Mouse (Mus musculus) forebrain, postnatal 0 days (tissue): ENCODE measurements at regions not wholly inside any gene's neighbourhood (a gene's known extent, or its start where the extent isn't known, plus 50 kb on each side); places are given as distances from the start of the nearest gene placed in this dataset.

Experiments used
- ATAC-seq: fragments of 200-750 bp; cut with Nextera tagmentation; 2 replicates; pipeline ENCODE4 v1.8.0; 2017; ENCODE audit warnings: mild to moderate bottlenecking, moderate library complexity
- DNase-seq: peaks from one replicate; pipeline ENCODE4 v3.0.0-alpha.2; 2015
- H3K27ac ChIP-seq: fragments of 300-500 bp; sonication (generic); 2 replicates; pipeline ENCODE4 v1.5.1; 2014; ENCODE audit warnings: low read depth, mild to moderate bottlenecking, antibody characterized with exemption, low read length, moderate library complexity, mixed read lengths
- H3K27me3 ChIP-seq: fragments of 300-500 bp; sonication (generic); 2 replicates; pipeline ENCODE4 v1.6.1; 2014; ENCODE audit warnings: mild to moderate bottlenecking, low read length, mixed read lengths; ENCODE audit not compliant: insufficient read depth
- H3K36me3 ChIP-seq: fragments of 300-500 bp; sonication (generic); 2 replicates; pipeline ENCODE4 v1.6.1; 2014; ENCODE audit warnings: mild to moderate bottlenecking, moderate library complexity; ENCODE audit not compliant: insufficient read depth
- H3K4me1 ChIP-seq: fragments of 300-500 bp; sonication (generic); 2 replicates; pipeline ENCODE4 v1.6.1; 2014; ENCODE audit warnings: antibody characterized with exemption; ENCODE audit not compliant: insufficient read depth
- H3K4me2 ChIP-seq: fragments of 300-500 bp; sonication (generic); 2 replicates; pipeline ENCODE4 v1.6.1; 2014; ENCODE audit warnings: low read depth, mild to moderate bottlenecking, moderate library complexity
- H3K4me3 ChIP-seq: fragments of 300-500 bp; sonication (generic); 2 replicates; pipeline ENCODE4 v1.5.1; 2014; ENCODE audit warnings: low read depth, low read length, mixed read lengths
- H3K9ac ChIP-seq: fragments of 300-500 bp; sonication (generic); 2 replicates; pipeline ENCODE4 v1.6.1; 2014; ENCODE audit warnings: mild to moderate bottlenecking
- H3K9me3 ChIP-seq: fragments of 300-500 bp; sonication (generic); 2 replicates; pipeline ENCODE4 v1.6.1; 2016; ENCODE audit warnings: low read length
- CTCF ChIP-seq: sonication (generic); IDR thresholded peaks from 2 replicates; pipeline ENCODE4 v1.5.1; 2016; ENCODE audit warnings: antibody characterized with exemption, control low read depth, low read depth
- whole genome bisulfite sequencing: fragments of 180-500 bp; shearing (Covaris S2); extraction: QIAGEN DNeasy Blood & Tissue Kit; methylation state at CpG from one replicate; pipeline ENCODE4 v1.1.7; 2014; 5-methylcytosine and 5-hydroxymethylcytosine counted together

- H3K27me3 ChIP-seq: no peaks in the 10 kb centered on the region
- no peak overlapping the region for H3K27ac ChIP-seq
These were observed 106.6 kb upstream of the Mdm1 start for GRCm38 (mm10) chr10:118035035-118035434.

DNA sequence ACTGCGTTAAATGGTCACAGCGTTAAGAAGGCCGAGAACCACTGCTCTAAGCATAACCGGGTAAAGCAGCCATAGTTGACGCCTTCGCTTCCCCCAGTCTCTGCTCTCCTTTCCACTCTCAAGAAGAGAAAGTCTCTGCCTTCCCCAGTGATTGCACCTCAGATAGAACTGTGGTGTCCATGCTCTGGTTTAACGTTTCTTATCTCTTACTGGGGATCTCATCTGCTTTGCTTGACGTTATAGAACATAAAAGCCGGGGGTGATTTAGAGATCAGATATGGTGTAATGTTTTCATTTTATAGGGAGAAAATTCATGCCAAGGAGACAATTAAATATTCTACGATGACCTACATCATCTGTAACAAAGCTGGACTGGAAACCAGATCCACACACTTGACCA lies 103.1 kb upstream of the Mdm1 start:
- H3K36me3 ChIP-seq: no peaks in the 10 kb centered on the region
- H3K9me3 ChIP-seq: no peaks in the 10 kb centered on the region
- no peak overlapping the region for H3K4me3 ChIP-seq
- H3K27ac ChIP-seq: no peak overlapping the region
- H3K4me1 ChIP-seq: no peaks in the 10 kb centered on the region
- H3K27me3 ChIP-seq: no peaks in the 10 kb centered on the region
- TF ChIP-seq CTCF: no peak
- DNase-seq (no peak), ATAC-seq (no peak)
- H3K4me2 ChIP-seq: no peak overlapping the region
- 95% methylated on average over 10 of the region's 10 CpGs for WGBS
- no peak overlapping the region for H3K9ac ChIP-seq

More at GRCm38 (mm10) chr10:118035035-118035434, 106.6 kb upstream of the Mdm1 start:
- Histone ChIP-seq H3K36me3 (no peaks in the 10 kb centered on the region), H3K4me3 (no peak overlapping the region), H3K9ac (no peak overlapping the region), H3K9me3 (no peaks in the 10 kb centered on the region), H3K4me2 (no peak overlapping the region), H3K4me1 (no peaks in the 10 kb centered on the region)
- peak; percentile 33 for TF ChIP-seq CTCF
- ATAC-seq (no peak), DNase-seq (no peak)
- WGBS: 92% methylated on average over 13 of the region's 13 CpGs

DNA sequence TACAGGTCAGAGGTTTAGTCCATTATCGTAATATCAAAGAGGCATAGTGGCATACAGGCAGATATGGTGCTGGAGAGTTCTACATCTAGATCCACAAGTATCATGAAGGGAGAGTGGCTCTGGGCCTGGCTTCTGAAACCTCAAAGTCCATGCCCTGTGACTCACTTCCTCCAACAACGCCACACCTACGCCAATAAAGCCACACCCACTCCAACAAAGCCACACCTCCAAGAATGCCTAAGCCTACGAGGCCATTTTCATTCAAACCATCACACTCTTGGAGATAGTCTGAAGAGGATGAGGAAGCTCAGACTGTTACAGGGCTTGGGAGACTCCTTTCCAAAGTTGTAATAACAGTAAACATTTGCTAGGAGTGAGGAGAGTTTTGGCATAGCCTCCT lies 102.6 kb upstream of the Mdm1 start:
- no peak overlapping the region for H3K27ac ChIP-seq
- no peaks in the 10 kb centered on the region for H3K9me3 ChIP-seq
- no peak overlapping the region for H3K9ac ChIP-seq
- H3K4me1 ChIP-seq: no peaks in the 10 kb centered on the region
- no peak overlapping the region for H3K4me3 ChIP-seq
- ATAC-seq (no peak), DNase-seq (no peak)
- H3K27me3 ChIP-seq: no peaks in the 10 kb centered on the region
- 90% methylated on average over 4 of the region's 4 CpGs for WGBS
- no peak overlapping the region for H3K4me2 ChIP-seq
- no peak for TF ChIP-seq CTCF
- no peaks in the 10 kb centered on the region for H3K36me3 ChIP-seq

GRCm38 (mm10) chr10:118041068-118041467 lies 100.5 kb upstream of the Mdm1 start:
- 96% methylated on average over 3 of the region's 3 CpGs for WGBS
- no peaks in the 10 kb centered on the region for H3K27me3 ChIP-seq

DNA sequence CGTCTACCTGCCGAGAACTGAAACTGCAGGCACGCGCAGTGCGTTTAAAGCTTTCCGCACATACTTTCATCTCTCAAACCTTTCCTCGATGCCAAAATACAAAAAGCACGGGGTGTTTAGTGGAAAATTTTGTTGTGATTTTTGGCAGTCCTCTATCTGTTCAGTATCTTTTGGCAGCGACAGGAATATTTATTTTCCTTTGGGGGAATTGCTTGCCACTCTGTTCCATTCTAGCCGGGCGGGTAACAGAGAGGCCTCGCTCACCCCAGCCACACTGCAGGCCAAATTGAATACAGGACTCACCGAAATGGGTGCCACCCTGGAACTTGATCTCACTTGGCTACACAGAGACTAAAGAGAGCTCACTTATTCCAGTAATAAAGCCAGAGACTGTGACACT lies 97.8 kb upstream of the Mdm1 start:
- ATAC-seq: no peak
- Histone ChIP-seq H3K4me3 (no peak overlapping the region), H3K9ac (no peak overlapping the region), H3K36me3 (no peaks in the 10 kb centered on the region), H3K27ac (no peak overlapping the region), H3K27me3 (no peaks in the 10 kb centered on the region), H3K9me3 (no peaks in the 10 kb centered on the region), H3K4me1 (no peaks in the 10 kb centered on the region), H3K4me2 (no peak overlapping the region)
- TF ChIP-seq CTCF: no peak
- WGBS: 50% methylated on average over 13 of the region's 13 CpGs
- DNase-seq: no peak

More at GRCm38 (mm10) chr10:118041068-118041467, 100.5 kb upstream of the Mdm1 start:
- DNase-seq (no peak), ATAC-seq (no peak)
- H3K36me3 ChIP-seq: no peaks in the 10 kb centered on the region
- TF ChIP-seq CTCF: no peak
- no peaks in the 10 kb centered on the region for H3K4me1 ChIP-seq
- H3K9me3 ChIP-seq: no peaks in the 10 kb centered on the region
- H3K27ac ChIP-seq: no peak overlapping the region
- no peak overlapping the region for H3K4me2 ChIP-seq
- H3K9ac ChIP-seq: no peak overlapping the region
- H3K4me3 ChIP-seq: no peak overlapping the region

DNA sequence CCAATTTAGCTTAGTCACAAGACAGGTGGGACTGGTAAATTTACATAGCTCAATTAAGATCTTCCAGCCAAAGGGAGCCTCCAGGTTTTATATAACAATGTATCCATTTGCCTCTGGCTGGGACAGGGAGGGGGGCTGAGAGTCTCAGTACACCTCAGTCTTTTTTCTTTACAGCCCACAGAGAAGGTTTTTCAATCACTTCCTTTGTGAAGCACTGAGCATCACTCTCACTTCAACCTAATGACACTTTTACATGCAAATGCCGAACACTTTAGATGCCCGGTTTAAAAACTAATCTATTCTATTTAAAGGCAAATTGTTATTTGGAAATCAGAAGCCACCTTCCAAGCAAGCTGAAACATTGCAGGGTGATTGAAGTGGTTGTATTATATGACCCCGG lies 96.8 kb upstream of the Mdm1 start:
- H3K27me3 ChIP-seq: no peaks in the 10 kb centered on the region
- TF ChIP-seq CTCF: no peak
- no peaks in the 10 kb centered on the region for H3K4me1 ChIP-seq
- H3K9me3 ChIP-seq: no peaks in the 10 kb centered on the region
- WGBS: 13% methylated on average over 3 of the region's 3 CpGs
- no peak overlapping the region for H3K4me2 ChIP-seq
- H3K4me3 ChIP-seq: no peak overlapping the region
- no peak overlapping the region for H3K27ac ChIP-seq
- H3K36me3 ChIP-seq: no peaks in the 10 kb centered on the region
- DNase-seq (no peak), ATAC-seq (peak; percentile 23; the same call in 1 of the 2 replicates)
- H3K9ac ChIP-seq: no peak overlapping the region

GRCm38 (mm10) chr10:118045427-118045826 lies 96.2 kb upstream of the Mdm1 start:
- H3K9me3 ChIP-seq: no peaks in the 10 kb centered on the region
- DNase-seq: no peak
- 81% methylated on average over 2 of the region's 2 CpGs for WGBS
- no peak for ATAC-seq
- no peaks in the 10 kb centered on the region for H3K27me3 ChIP-seq
- H3K4me3 ChIP-seq: no peak overlapping the region
- no peak overlapping the region for H3K27ac ChIP-seq
- H3K4me1 ChIP-seq: no peaks in the 10 kb centered on the region
- no peak overlapping the region for H3K4me2 ChIP-seq
- no peaks in the 10 kb centered on the region for H3K36me3 ChIP-seq
- no peak for TF ChIP-seq CTCF
- no peak overlapping the region for H3K9ac ChIP-seq

- Histone ChIP-seq H3K4me2 (no peak overlapping the region), H3K9ac (no peak overlapping the region), H3K4me1 (no peaks in the 10 kb centered on the region), H3K27me3 (no peaks in the 10 kb centered on the region), H3K4me3 (no peak overlapping the region), H3K9me3 (no peaks in the 10 kb centered on the region), H3K36me3 (no peaks in the 10 kb centered on the region), H3K27ac (no peak overlapping the region)
- DNase-seq: no peak
- no peak for ATAC-seq
- 72% methylated on average over 4 of the region's 4 CpGs for WGBS
- TF ChIP-seq CTCF: no peak
These were observed 95.3 kb upstream of the Mdm1 start for GRCm38 (mm10) chr10:118046328-118046727.
